Mouse (Mus musculus) skeletal muscle tissue, adult 2 months (tissue): ENCODE measurements around the gene 2610001J05Rik.

Experiments used
- DNase-seq: peaks from one replicate; pipeline ENCODE4 v3.0.0-alpha.2; 2012; ENCODE audit warnings: low read depth, low spot score

Gene 2610001J05Rik

GRCm38 (mm10) chr6:13835720-13836665, 35.3 kb downstream of the 2610001J05Rik start:
- no peak for DNase-seq

- DNase-seq, result no peak
Measured at GRCm38 (mm10) chr6:13832770-13833169, 38.5 kb downstream of the 2610001J05Rik start.

GRCm38 (mm10) chr6:13828877-13829276, 42.4 kb downstream of the 2610001J05Rik start:
- no peak for DNase-seq
